Mouse (Mus musculus): ENCODE results near the gene Cib2. TPM values are rescaled to one million over a fixed set of nuclear protein-coding genes. Genes with fewer than 3 reads are reported as not detected.

The Cib2 gene
- total and polyA plus RNA-seq, 3 experiments, result 2.1 to 5.9 (median 2.1) TPM

- 74% methylated on average over 4 of the region's 4 CpGs for WGBS
- no peak overlapping the region for H3K4me3 ChIP-seq
- intact Hi-C loops (cut with DNase I), result no loop called here
Observed at GRCm38 (mm10) chr9:54520286-54520685, 39.7 kb downstream of the Cib2 start.

GRCm38 (mm10) chr9:54518921-54519320 lies 41.1 kb downstream of the Cib2 start:
- H3K79me2 ChIP-seq (replicated peaks; ENCODE audit: control insufficient read depth, insufficient read depth, low read length), result no peaks in the 10 kb centered on the region
- no peak overlapping the region for H3K27ac ChIP-seq
- no peaks in the 10 kb centered on the region for H3K4me1 ChIP-seq (ENCODE audit: control insufficient read depth, insufficient read depth, low read length)
- no peaks in the 10 kb centered on the region for H3K36me3 ChIP-seq (ENCODE audit: control insufficient read depth, insufficient read depth, low read length)
- intact Hi-C loops (cut with DNase I), result no loop called here
- H3K4me3 ChIP-seq, result no peak overlapping the region
- TF ChIP-seq EP300 (IDR thresholded peaks at IDR 0.05; ENCODE audit: insufficient read depth, low read depth, low read length) (no peak), CTCF (IDR thresholded peaks at IDR 0.05) (no peak), POLR2A (IDR thresholded peaks at IDR 0.05; ENCODE audit: insufficient read depth, low read depth, low read length) (no peak)
- 58% methylated on average over 7 of the region's 7 CpGs for WGBS
- H3K27me3 ChIP-seq (ENCODE audit: control insufficient read depth, insufficient read depth, low read length), result no peaks in the 10 kb centered on the region
- DNase-seq, result no peak
- no peak overlapping the region for H3K9ac ChIP-seq (ENCODE audit: low read depth, low read length)

More at GRCm38 (mm10) chr9:54520286-54520685, 39.7 kb downstream of the Cib2 start:
- Histone ChIP-seq H3K79me2 (replicated peaks; ENCODE audit: control insufficient read depth, insufficient read depth, low read length) (no peaks in the 10 kb centered on the region), H3K36me3 (ENCODE audit: control insufficient read depth, insufficient read depth, low read length) (no peaks in the 10 kb centered on the region), H3K27me3 (ENCODE audit: control insufficient read depth, insufficient read depth, low read length) (no peaks in the 10 kb centered on the region), H3K9ac (ENCODE audit: low read depth, low read length) (no peak overlapping the region), H3K4me1 (ENCODE audit: control insufficient read depth, insufficient read depth, low read length) (no peaks in the 10 kb centered on the region), H3K27ac (no peak overlapping the region)
- no peak for DNase-seq
- TF ChIP-seq EP300 (IDR thresholded peaks at IDR 0.05; ENCODE audit: insufficient read depth, low read depth, low read length) (no peak), POLR2A (IDR thresholded peaks at IDR 0.05; ENCODE audit: insufficient read depth, low read depth, low read length) (no peak), CTCF (IDR thresholded peaks at IDR 0.05) (no peak)

GRCm38 (mm10) chr9:54515991-54516390 lies 44.0 kb downstream of the Cib2 start:
- 81% methylated on average over 2 of the region's 2 CpGs for WGBS
- H3K9ac ChIP-seq (ENCODE audit: low read depth, low read length), result no peak overlapping the region
- H3K36me3 ChIP-seq (ENCODE audit: control insufficient read depth, insufficient read depth, low read length), result no peaks in the 10 kb centered on the region
- no peaks in the 10 kb centered on the region for H3K79me2 ChIP-seq (replicated peaks; ENCODE audit: control insufficient read depth, insufficient read depth, low read length)
- intact Hi-C loops (cut with DNase I), result no loop called here
- no peaks in the 10 kb centered on the region for H3K4me1 ChIP-seq (ENCODE audit: control insufficient read depth, insufficient read depth, low read length)
- no peak for TF ChIP-seq EP300 (IDR thresholded peaks at IDR 0.05; ENCODE audit: insufficient read depth, low read depth, low read length)
- TF ChIP-seq CTCF (IDR thresholded peaks at IDR 0.05), result no peak
- TF ChIP-seq POLR2A (IDR thresholded peaks at IDR 0.05; ENCODE audit: insufficient read depth, low read depth, low read length), result no peak
- H3K27ac ChIP-seq, result no peak overlapping the region
- H3K4me3 ChIP-seq, result no peak overlapping the region
- no peaks in the 10 kb centered on the region for H3K27me3 ChIP-seq (ENCODE audit: control insufficient read depth, insufficient read depth, low read length)
- no peak for DNase-seq

GRCm38 (mm10) chr9:54502873-54503272 lies 57.1 kb downstream of the Cib2 start:
- TF ChIP-seq EP300 (IDR thresholded peaks at IDR 0.05; ENCODE audit: insufficient read depth, low read depth, low read length), result no peak
- no peak for TF ChIP-seq POLR2A (IDR thresholded peaks at IDR 0.05; ENCODE audit: insufficient read depth, low read depth, low read length)
- no peak for TF ChIP-seq CTCF (IDR thresholded peaks at IDR 0.05)
- H3K27ac ChIP-seq, result no peak overlapping the region

GRCm38 (mm10) chr9:54502111-54502495 lies 57.9 kb downstream of the Cib2 start:
- peak overlapping the region; percentile 50 for H3K4me3 ChIP-seq
- H3K36me3 ChIP-seq (ENCODE audit: control insufficient read depth, insufficient read depth, low read length), result no peaks in the 10 kb centered on the region
- WGBS, result 5% methylated on average over 13 of the region's 13 CpGs
- peak overlapping the region; percentile 15; the same call in 1 of the 2 replicates for H3K9ac ChIP-seq (ENCODE audit: low read depth, low read length)
- DNase-seq, result no peak
- H3K4me1 ChIP-seq (ENCODE audit: control insufficient read depth, insufficient read depth, low read length), result no peaks in the 10 kb centered on the region
- TF ChIP-seq POLR2A (IDR thresholded peaks at IDR 0.05; ENCODE audit: insufficient read depth, low read depth, low read length) (no peak), CTCF (IDR thresholded peaks at IDR 0.05) (no peak), EP300 (IDR thresholded peaks at IDR 0.05; ENCODE audit: insufficient read depth, low read depth, low read length) (no peak)
- H3K79me2 ChIP-seq (replicated peaks; ENCODE audit: control insufficient read depth, insufficient read depth, low read length), result no peaks in the 10 kb centered on the region
- H3K27me3 ChIP-seq (ENCODE audit: control insufficient read depth, insufficient read depth, low read length), result no peaks in the 10 kb centered on the region
- intact Hi-C loops (cut with DNase I), result loop anchor here (2.0 kb wide), 1 partner anchor 83 kb away; no protein-coding TSS in a partner anchor
- peak overlapping the region; percentile 56 for H3K27ac ChIP-seq

More at GRCm38 (mm10) chr9:54502873-54503272, 57.1 kb downstream of the Cib2 start:
- no peaks in the 10 kb centered on the region for H3K36me3 ChIP-seq (ENCODE audit: control insufficient read depth, insufficient read depth, low read length)
- H3K79me2 ChIP-seq (replicated peaks; ENCODE audit: control insufficient read depth, insufficient read depth, low read length), result no peaks in the 10 kb centered on the region
- intact Hi-C loops (cut with DNase I), result loop anchor here (2.0 kb wide), 1 partner anchor 82 kb away; no protein-coding TSS in a partner anchor
- 25% methylated on average over 12 of the region's 12 CpGs for WGBS
- DNase-seq, result no peak
- H3K4me1 ChIP-seq (ENCODE audit: control insufficient read depth, insufficient read depth, low read length), result no peaks in the 10 kb centered on the region
- no peaks in the 10 kb centered on the region for H3K27me3 ChIP-seq (ENCODE audit: control insufficient read depth, insufficient read depth, low read length)
- H3K4me3 ChIP-seq, result no peak overlapping the region
- H3K9ac ChIP-seq (ENCODE audit: low read depth, low read length), result no peak overlapping the region

- H3K27me3 ChIP-seq (ENCODE audit: control insufficient read depth, insufficient read depth, low read length), result no peaks in the 10 kb centered on the region
- 1% methylated on average over 94 of the region's 99 CpGs for WGBS
- H3K36me3 ChIP-seq (ENCODE audit: control insufficient read depth, insufficient read depth, low read length), result no peaks in the 10 kb centered on the region
- H3K4me3 ChIP-seq, result peak within 1 kb of the TSS; percentile 96
- no peak for TF ChIP-seq CTCF (IDR thresholded peaks at IDR 0.05)
- 0 out of 2 replicates have a peak, but pooled peaks have one; percentile 45 for TF ChIP-seq EP300 (IDR thresholded peaks at IDR 0.05; ENCODE audit: insufficient read depth, low read depth, low read length)
- 0 out of 2 replicates have a peak, but pooled peaks have one; percentile 36 for TF ChIP-seq POLR2A (IDR thresholded peaks at IDR 0.05; ENCODE audit: insufficient read depth, low read depth, low read length)
- DNase-seq, result peak; percentile 91 to 93
- H3K9ac ChIP-seq (ENCODE audit: low read depth, low read length), result peak within 1 kb of the TSS; percentile 82
- no peaks in the 10 kb centered on the region for H3K4me1 ChIP-seq (ENCODE audit: control insufficient read depth, insufficient read depth, low read length)
- intact Hi-C loops (cut with DNase I), result loop anchor here (2.0 kb wide), 1 partner anchor 83 kb away; no protein-coding TSS in a partner anchor
- peak within 1 kb of the TSS; percentile 87 for H3K27ac ChIP-seq
- no peaks in the 10 kb centered on the region for H3K79me2 ChIP-seq (replicated peaks; ENCODE audit: control insufficient read depth, insufficient read depth, low read length)
Observed at GRCm38 (mm10) chr9:54501453-54502110, 58.4 kb downstream of the Cib2 start, which contains the start of gene Dmxl2. Gene Dmxl2, minus strand, starts transcription at chr9:54501626.

Data from heart, adult 2 months (tissue).